Mouse (Mus musculus) embryonic fibroblast, embryonic 13.5 days (primary cell): ENCODE data around the gene Sult2b1. TPM values are rescaled to one million over a fixed set of nuclear protein-coding genes. Genes with fewer than 3 reads are reported as not detected.

Experiments used
- H3K27ac ChIP-seq: 2 replicates; pipeline ENCODE4 v1.5.1; 2012; ENCODE audit warnings: low read length, control low read depth, inconsistent platforms; ENCODE audit not compliant: insufficient read depth
- H3K4me1 ChIP-seq: 2 replicates; pipeline ENCODE4 v1.6.1; 2011; ENCODE audit warnings: low read length; ENCODE audit not compliant: control insufficient read depth, insufficient read depth
- H3K4me3 ChIP-seq: 2 replicates; pipeline ENCODE4 v1.5.1; 2011; ENCODE audit warnings: mild to moderate bottlenecking, control low read depth, low read length; ENCODE audit not compliant: insufficient read depth
- CTCF ChIP-seq: IDR thresholded peaks from 2 replicates; pipeline ENCODE4 v1.5.1; 2011; ENCODE audit warnings: mild to moderate bottlenecking, control low read depth, low read length, moderate library complexity, borderline replicate concordance; ENCODE audit not compliant: insufficient read depth
- POLR2A ChIP-seq: IDR thresholded peaks from 2 replicates; pipeline ENCODE4 v1.6.1; 2011; ENCODE audit warnings: low read depth, mild to moderate bottlenecking, control low read depth, low read length, moderate library complexity
- polyA plus RNA-seq: library from polyadenylated mRNA; stranded (reverse); fragments of >200 nt; gene quantifications from 2 replicates; pipeline ENCODE4 v1.2.4, GENCODE M21; 2011; ENCODE audit warnings: low read depth; ENCODE audit not compliant: missing spikeins, insufficient read length

The Sult2b1 gene
- polyA plus RNA-seq, 1 experiment, result 0.44 TPM

DNA sequence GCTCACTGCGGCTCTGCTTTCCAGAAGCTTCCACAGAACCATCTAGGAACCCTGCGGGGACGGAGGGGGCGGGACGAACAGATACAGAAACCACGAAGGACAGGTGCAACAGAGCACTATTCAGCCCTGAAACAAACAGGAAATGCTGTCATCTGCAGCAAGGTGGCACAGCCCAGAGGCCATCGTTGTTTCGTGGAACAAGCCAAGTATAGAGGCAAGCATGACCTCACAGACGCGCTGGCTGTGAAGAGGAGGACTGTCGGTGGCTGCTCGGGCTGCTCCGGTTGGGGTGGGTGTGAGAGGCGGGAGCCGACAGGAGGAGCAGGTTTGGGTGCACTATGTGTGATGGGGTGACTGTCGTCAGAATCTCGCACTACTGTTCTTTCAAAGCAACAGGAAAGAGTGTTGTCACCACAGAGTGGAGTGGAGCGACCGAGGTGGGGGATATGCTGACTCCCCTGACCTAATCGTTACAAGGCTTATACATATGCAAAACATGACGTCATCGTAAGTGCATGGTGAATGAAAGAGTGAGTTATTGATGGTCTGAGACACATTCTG is 5.3 kb downstream of the Sult2b1 start:
- Histone ChIP-seq H3K4me1 (no peaks in the 10 kb centered on the region), H3K4me3 (no peak overlapping the region), H3K27ac (no peak overlapping the region)
- no peak for TF ChIP-seq POLR2A

DNA sequence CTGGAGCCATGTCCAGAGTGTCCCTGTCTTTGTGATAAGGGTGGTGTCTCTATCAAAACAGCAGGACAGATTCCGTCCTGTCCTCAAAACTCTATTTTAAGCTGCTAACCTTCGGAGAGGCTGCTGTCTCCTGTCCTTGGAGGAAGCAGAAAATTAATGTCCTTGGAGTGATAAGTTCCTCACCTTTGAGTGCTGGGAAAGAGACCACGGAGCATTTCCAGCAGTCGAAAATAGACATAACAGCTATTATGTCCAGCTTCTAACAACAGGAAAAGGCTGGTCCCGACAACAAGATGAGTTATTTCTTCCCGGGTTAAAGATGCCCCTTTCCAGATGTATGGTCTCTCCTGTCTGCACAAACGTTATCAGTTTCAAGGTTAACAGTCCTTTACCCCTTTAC is 9.2 kb downstream of the Sult2b1 start:
- no peak overlapping the region for H3K4me3 ChIP-seq
- no peaks in the 10 kb centered on the region for H3K4me1 ChIP-seq
- H3K27ac ChIP-seq, result no peak overlapping the region
- no peak for TF ChIP-seq POLR2A
- no peak for TF ChIP-seq CTCF

DNA sequence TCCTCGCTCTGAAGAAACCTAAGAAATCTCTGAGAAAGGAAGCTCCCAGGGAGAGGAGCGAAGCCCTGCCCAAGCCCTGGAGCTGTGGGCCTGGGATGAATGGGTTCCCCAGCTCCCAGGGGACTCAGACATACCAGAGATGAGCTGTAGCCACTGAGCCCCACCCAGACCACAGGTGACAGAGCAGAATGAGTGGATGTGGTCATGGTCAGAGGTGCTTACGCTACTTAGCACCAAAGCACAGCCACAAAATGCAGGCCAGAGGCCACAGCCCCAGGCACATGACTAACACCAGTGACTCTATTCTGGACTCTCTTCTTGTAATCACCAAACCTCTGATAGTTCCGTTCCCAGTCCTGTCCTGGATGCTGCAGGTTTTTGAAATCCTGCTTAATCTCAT is 13.4 kb downstream of the Sult2b1 start:
- Histone ChIP-seq H3K27ac (no peak overlapping the region), H3K4me1 (no peaks in the 10 kb centered on the region), H3K4me3 (no peak overlapping the region)
- TF ChIP-seq CTCF (no peak), POLR2A (no peak)

DNA sequence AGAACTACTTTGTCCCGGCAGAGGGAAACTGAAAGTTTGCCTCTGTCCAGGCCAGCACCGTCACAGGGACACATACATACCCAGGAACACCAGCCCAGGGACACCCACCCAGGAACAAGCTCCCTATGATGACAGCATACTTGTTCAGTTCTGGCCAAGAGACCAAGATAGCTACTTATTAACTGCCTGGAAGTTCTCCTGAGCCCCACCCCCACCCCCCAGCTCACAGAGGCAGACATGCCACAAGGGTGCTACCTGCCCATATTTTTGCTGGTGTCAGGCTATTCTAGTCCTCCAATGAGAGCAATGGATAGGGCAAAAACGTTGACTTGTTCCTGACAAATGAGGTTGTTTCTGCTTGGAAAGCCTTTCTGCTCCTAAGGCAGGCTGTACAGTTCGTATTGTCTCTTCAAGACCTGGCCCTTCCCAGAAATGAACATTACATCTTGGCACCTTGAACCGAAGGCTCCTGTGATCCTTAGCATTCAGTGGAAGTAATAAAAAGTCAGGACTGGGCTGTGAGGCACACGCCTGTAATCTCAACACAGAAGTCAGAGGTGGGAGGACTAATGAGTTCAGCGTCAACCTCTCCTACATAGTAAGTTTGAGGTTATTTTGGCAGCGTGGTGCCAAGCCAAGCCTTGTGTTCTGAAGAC is 13.9 kb downstream of the Sult2b1 start:
- no peak overlapping the region for H3K4me3 ChIP-seq
- no peak overlapping the region for H3K27ac ChIP-seq
- no peaks in the 10 kb centered on the region for H3K4me1 ChIP-seq
- TF ChIP-seq CTCF (no peak), POLR2A (no peak)

DNA sequence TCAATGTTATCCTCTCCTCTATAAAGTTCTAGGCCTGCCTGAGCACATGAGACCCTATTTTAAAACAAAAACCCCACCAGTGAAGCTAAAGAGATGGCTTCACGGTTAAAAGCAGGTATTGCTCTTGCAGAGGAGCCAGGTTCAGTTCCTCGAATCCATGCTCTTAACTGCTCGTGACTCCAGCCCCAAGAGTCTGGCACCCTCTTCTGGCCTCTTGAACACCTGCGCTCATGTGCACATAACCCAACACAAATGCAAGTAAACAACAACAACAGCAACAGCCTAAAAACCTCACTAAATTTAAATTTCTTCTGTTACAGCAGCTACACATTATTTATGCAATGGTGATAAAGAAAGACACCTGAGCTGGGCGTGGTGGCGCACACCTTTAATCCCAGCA is 17.0 kb downstream of the Sult2b1 start:
- Histone ChIP-seq H3K4me1 (no peaks in the 10 kb centered on the region), H3K27ac (no peak overlapping the region), H3K4me3 (no peak overlapping the region)
- no peak for TF ChIP-seq CTCF
- no peak for TF ChIP-seq POLR2A

DNA sequence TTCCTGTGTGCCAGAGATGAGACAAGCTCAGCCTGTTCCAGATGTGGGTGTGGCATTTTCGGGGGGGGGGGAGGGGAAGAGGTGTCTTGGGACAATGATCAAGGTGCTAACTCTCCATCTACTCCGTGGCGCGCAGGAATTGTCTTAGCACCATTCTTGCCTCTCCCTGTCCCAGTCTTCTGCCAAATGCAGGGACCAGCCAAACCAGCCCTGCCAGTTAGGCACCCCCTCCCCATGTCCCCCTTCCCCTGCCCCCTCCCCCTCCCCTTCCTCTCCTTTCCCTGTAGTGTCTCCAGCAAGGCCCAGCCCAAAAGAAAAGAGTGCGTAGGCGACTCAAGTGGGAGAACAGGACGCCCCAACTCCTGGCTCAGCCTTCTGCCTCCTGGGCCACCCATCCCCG is 17.7 kb downstream of the Sult2b1 start:
- Histone ChIP-seq H3K4me3 (no peak overlapping the region), H3K4me1 (no peaks in the 10 kb centered on the region), H3K27ac (no peak overlapping the region)
- TF ChIP-seq CTCF (no peak), POLR2A (no peak)

DNA sequence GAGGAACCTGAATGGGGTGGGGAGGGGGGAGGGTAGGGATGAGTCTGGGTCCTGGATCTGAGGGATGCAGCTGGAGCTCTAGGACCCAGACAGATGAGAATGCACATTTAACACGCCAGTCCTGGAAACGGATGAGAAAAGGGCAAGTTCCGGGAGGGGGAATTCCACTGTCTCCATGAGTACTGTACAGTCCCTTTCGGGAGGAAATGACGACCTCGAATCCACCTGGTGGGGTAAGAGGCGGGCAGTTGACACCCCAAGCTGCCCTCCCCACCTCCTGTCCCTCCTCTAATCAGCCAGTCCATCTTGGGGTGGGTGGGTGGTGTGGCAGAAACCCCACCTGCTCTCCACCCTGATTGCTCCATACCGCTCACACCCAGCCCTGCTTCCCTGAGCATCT is 18.5 kb downstream of the Sult2b1 start:
- TF ChIP-seq POLR2A (no peak), CTCF (no peak)
- no peaks in the 10 kb centered on the region for H3K4me1 ChIP-seq
- H3K4me3 ChIP-seq, result no peak overlapping the region
- H3K27ac ChIP-seq, result no peak overlapping the region

DNA sequence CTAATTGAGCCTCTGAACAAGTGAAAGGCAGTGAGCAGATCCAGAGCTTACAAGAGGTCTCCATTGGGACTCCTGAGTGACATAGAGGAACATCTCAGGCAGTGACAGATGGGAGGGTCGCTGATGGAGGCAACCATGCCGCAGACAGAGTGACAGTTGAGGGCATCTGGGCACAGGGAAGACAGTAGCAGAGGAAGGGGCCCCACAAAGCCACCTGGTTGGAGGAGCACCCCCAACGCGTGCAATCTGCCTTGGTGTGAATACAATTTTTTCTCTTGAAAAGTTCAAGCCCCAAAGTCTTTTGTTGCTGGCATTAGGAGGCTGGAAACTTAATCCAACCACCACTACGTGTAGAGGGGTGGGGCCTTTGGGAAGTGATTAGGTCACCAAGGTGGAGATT is 24.3 kb downstream of the Sult2b1 start:
- no peaks in the 10 kb centered on the region for H3K4me1 ChIP-seq
- H3K4me3 ChIP-seq, result no peak overlapping the region
- H3K27ac ChIP-seq, result no peak overlapping the region
- TF ChIP-seq POLR2A, result no peak
- no peak for TF ChIP-seq CTCF

DNA sequence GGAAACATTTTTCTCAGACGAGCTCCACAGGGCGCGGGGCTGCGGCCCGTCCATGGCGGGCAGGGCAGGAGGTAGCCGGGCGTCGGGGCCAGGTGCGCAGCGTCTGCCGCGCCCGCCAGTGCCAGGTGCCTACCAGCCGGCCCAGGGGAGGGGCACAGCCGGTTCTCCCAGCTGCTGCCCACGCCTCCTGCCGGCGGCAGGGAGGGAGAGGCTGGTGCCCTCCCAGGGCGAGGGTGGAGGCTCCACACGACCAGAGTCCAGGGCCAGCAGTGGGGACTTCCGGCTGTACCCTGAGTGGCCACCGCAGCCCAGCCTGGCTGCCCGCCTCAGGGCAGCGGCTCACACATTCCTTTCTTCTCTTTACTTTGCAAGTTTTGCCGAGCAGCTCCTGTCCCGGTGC is 25.1 kb downstream of the Sult2b1 start:
- no peak overlapping the region for H3K27ac ChIP-seq
- no peak for TF ChIP-seq CTCF
- no peak for TF ChIP-seq POLR2A

DNA sequence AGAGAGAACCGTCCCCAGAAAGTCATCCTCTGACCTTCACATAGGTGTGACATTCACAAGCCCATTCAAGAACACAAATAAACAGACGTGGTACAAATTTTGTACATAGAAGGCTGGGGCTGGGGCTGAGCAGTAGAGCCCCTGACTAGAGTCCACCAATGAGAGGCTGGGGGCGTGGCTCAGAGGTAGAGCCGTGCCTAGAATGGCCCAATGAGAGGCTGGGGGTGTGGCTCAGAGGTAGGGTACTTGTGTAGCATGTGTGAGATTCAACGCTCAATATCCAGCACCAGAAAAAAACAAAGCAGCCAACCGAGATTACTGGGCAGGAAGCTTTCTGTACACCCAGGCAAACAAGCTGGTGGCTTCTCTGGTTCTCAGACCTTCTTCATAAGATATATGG is 28.8 kb downstream of the Sult2b1 start:
- TF ChIP-seq CTCF, result no peak
- no peak for TF ChIP-seq POLR2A
- no peak overlapping the region for H3K27ac ChIP-seq
- no peak overlapping the region for H3K4me3 ChIP-seq
- H3K4me1 ChIP-seq, result no peaks in the 10 kb centered on the region

More for the DNA sequence above, 25.1 kb downstream of the Sult2b1 start:
- H3K4me1 ChIP-seq, result no peaks in the 10 kb centered on the region
- H3K4me3 ChIP-seq, result no peak overlapping the region
